Mouse (Mus musculus) CH12.LX (cell line): ENCODE results near the gene Echdc3.

ENCODE experiments used
- BHLHE40 ChIP-seq: IDR thresholded peaks from 2 replicates; pipeline ENCODE4 v1.6.1; 2011; ENCODE audit warnings: mild to moderate bottlenecking, low read depth, low read length, improper control_type of control experiment
- CTCF ChIP-seq, 2 experiments: IDR thresholded peaks in 1 of 2; conservative IDR thresholded peaks in 1 of 2; 2 replicates each; pipeline ENCODE4 v1.5.1; 2011 to 2012; ENCODE audit warnings: low read depth in 2 of 2, low read length in 2 of 2, improper control_type of control experiment in 1 of 2, inconsistent platforms in 1 of 2, mild to moderate bottlenecking in 1 of 2, moderate library complexity in 1 of 2
- ELF1 ChIP-seq: IDR thresholded peaks from 2 replicates; pipeline ENCODE4 v1.6.1; 2014; ENCODE audit warnings: low read depth, mild to moderate bottlenecking, inconsistent platforms, low read length, improper control_type of control experiment
- EP300 ChIP-seq: IDR thresholded peaks from 2 replicates; pipeline ENCODE4 v1.6.1; 2011; ENCODE audit warnings: low read length, improper control_type of control experiment
- JUND ChIP-seq: conservative IDR thresholded peaks from 2 replicates; pipeline ENCODE4 v1.6.1; 2011; ENCODE audit warnings: low read depth, low read length, improper control_type of control experiment
- MAX ChIP-seq: IDR thresholded peaks from 2 replicates; pipeline ENCODE4 v1.6.1; 2011; ENCODE audit warnings: low read length, improper control_type of control experiment
- MYC ChIP-seq: IDR thresholded peaks from 2 replicates; pipeline ENCODE4 v1.6.1; 2011; ENCODE audit warnings: low read depth, mild to moderate bottlenecking, improper control_type of control experiment, low read length
- POLR2A ChIP-seq: IDR thresholded peaks from 2 replicates; pipeline ENCODE4 v1.6.1; 2011; ENCODE audit warnings: low read depth, mild to moderate bottlenecking, improper control_type of control experiment, low read length
- POLR2AphosphoS2 ChIP-seq: IDR thresholded peaks from 2 replicates; pipeline ENCODE4 v1.6.1; 2011; ENCODE audit warnings: low read depth, low read length, improper control_type of control experiment
- SMC3 ChIP-seq: IDR thresholded peaks from 2 replicates; pipeline ENCODE4 v1.6.1; 2011; ENCODE audit warnings: low read depth, low read length, improper control_type of control experiment
- TCF12 ChIP-seq: IDR thresholded peaks from 2 replicates; pipeline ENCODE4 v1.6.1; 2014; ENCODE audit warnings: low read depth, mild to moderate bottlenecking, inconsistent platforms, low read length, improper control_type of control experiment
- ZC3H11A ChIP-seq: IDR thresholded peaks from 2 replicates; pipeline ENCODE4 v1.6.1; 2012; ENCODE audit warnings: low read depth, mild to moderate bottlenecking, inconsistent platforms, low read length, improper control_type of control experiment

- no peak for TF ChIP-seq CTCF (conservative IDR thresholded peaks at IDR 0.05 in 1 of 2, IDR thresholded peaks at IDR 0.05 in 1 of 2; ENCODE audit: low read depth in 2 of 2, low read length in 2 of 2)
- TF ChIP-seq JUND: no peak
- TF ChIP-seq POLR2A: no peak
- no peak for TF ChIP-seq EP300
- no peak for TF ChIP-seq ZC3H11A
- no peak for TF ChIP-seq ELF1
- TF ChIP-seq MAX: no peak
- no peak for TF ChIP-seq MYC
- TF ChIP-seq POLR2AphosphoS2: no peak
- no peak for TF ChIP-seq SMC3
- no peak for TF ChIP-seq BHLHE40
- no peak for TF ChIP-seq TCF12
Observed at GRCm38 (mm10) chr2:6157208-6157607, 55.6 kb downstream of the Echdc3 start.
